ENCODE assay signal across 8 mouse cellular contexts in the genomic region with DNA sequence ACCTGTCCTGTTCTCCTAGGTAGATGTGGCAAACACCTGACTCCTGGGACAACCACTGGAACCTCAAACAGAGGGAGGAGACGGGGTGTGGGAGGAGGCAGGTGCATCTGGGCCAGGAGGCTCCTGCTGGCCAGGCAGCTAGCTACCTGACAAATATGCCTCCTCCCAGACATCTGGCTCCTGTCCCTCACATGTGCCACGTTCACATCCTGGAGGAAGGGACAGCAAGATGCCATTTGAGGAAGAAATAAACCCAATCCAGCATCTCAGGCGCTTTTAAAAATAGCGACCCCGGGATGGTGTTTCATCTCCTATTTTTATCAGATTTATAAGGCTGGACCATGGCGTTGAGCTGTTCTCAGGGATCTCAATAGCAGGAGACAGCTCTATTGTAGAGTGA. TPM values are rescaled to one million over a fixed set of nuclear protein-coding genes. Genes with fewer than 3 reads are reported as not detected.
DNase-seq lines count a peak whose midpoint lies in the region; ATAC-seq and TF ChIP-seq lines count a peak whose summit lies in the region.

A gene (minus strand): TSS at position 101 of the 400 bp plus-strand sequence.

- no peaks in the 10 kb centered on the region for H3K27me3 ChIP-seq in forebrain, postnatal 0 days (ENCODE audit: insufficient read depth, low read length)
- H3K27me3 ChIP-seq in midbrain, embryonic 12.5 days: no peaks in the 10 kb centered on the region; the same call in 1 of the 2 replicates

- no peak for TF ChIP-seq CTCF in forebrain, postnatal 0 days (IDR thresholded peaks at IDR 0.05; ENCODE audit: low read depth)

- H3K4me2 ChIP-seq in forebrain, postnatal 0 days (ENCODE audit: low read depth): no peak within 1 kb of the TSS
- H3K4me2 ChIP-seq in midbrain, embryonic 12.5 days (replicated peaks): no peak within 1 kb of the TSS

- H3K9ac ChIP-seq in forebrain, postnatal 0 days: no peak within 1 kb of the TSS
- no peak within 1 kb of the TSS for H3K9ac ChIP-seq in midbrain, embryonic 12.5 days (replicated peaks)

- peaks cover 4% of the 10 kb centered on the region; the same call in 1 of the 2 replicates for H3K36me3 ChIP-seq in forebrain, postnatal 0 days (ENCODE audit: insufficient read depth)
- peaks cover 7% of the 10 kb centered on the region; the same call in 1 of the 2 replicates for H3K36me3 ChIP-seq in midbrain, embryonic 12.5 days

- no peak within 1 kb of the TSS for H3K4me3 ChIP-seq in forebrain, postnatal 0 days (ENCODE audit: low read depth, low read length)
- H3K4me3 ChIP-seq in midbrain, embryonic 12.5 days: no peak within 1 kb of the TSS

- H3K9me3 ChIP-seq in forebrain, postnatal 0 days (ENCODE audit: low read length): no peaks in the 10 kb centered on the region
- no peaks in the 10 kb centered on the region for H3K9me3 ChIP-seq in midbrain, embryonic 12.5 days

- DNase-seq in heart, adult 18-20 months: no peak
- DNase-seq in heart, adult 11 months: no peak
- no peak for DNase-seq in adrenal gland, adult 2 months
- DNase-seq in forebrain, postnatal 0 days: no peak
- DNase-seq in layer of hippocampus, postnatal 10 days (ENCODE audit: low spot score in 2 of 2): no peak
- DNase-seq in ovary, postnatal 10 days (ENCODE audit: low spot score): no peak
- no peak for DNase-seq in thymus, postnatal 14 days

- WGBS in forebrain, postnatal 0 days: 76% methylated on average over 6 of the region's 6 CpGs
- 87% methylated on average over 6 of the region's 6 CpGs for WGBS in midbrain, embryonic 12.5 days

- peaks cover 7% of the 10 kb centered on the region for H3K4me1 ChIP-seq in forebrain, postnatal 0 days (ENCODE audit: insufficient read depth)
- peaks cover 17% of the 10 kb centered on the region for H3K4me1 ChIP-seq in midbrain, embryonic 12.5 days

- no peak within 1 kb of the TSS for H3K27ac ChIP-seq in forebrain, postnatal 0 days (ENCODE audit: low read depth, low read length)
- H3K27ac ChIP-seq in midbrain, embryonic 12.5 days (replicated peaks): no peak within 1 kb of the TSS

- no peak for ATAC-seq in forebrain, postnatal 0 days
- no peak for ATAC-seq in midbrain, embryonic 12.5 days (ENCODE audit: low FRiP score, low read depth)

RNA-seq across cellular contexts. Expression of the gene that starts here (rescaled TPM):
- total RNA-seq in heart, adult 18-20 months (2021): 10 to 100 TPM; 24.1 to 26.0 TPM
- 10 to 100 TPM; 18.6 to 45.7 TPM for total RNA-seq in adrenal gland, adult 2 months (2021)
- polyA plus RNA-seq in adrenal gland, adult 2 months (2012; rRNA removed): 22.2 and 31.6 TPM in 2 replicates
- total RNA-seq in forebrain, postnatal 0 days (2014; rRNA removed): 22.6 and 23.5 TPM in 2 replicates
- 16.1 and 18.2 TPM in 2 replicates for polyA plus RNA-seq in forebrain, postnatal 0 days (2015; fragmentation: Nextera tagmentation; extraction: Ambion mirVana)
- total RNA-seq in layer of hippocampus, postnatal 10 days (2021): 10 to 100 TPM; 18.8 to 22.1 TPM
- polyA plus RNA-seq in midbrain, embryonic 12.5 days (2016; fragmentation: Nextera tagmentation; extraction: Ambion mirVana): 9.0 and 11.4 TPM in 2 replicates
